Mouse (Mus musculus) kidney, postnatal 0 days (tissue): ENCODE data around the gene Gstm4. TPM values are rescaled to one million over a fixed set of nuclear protein-coding genes. Genes with fewer than 3 reads are reported as not detected.

Experiments used
- ATAC-seq: fragments of 200-750 bp; cut with Nextera tagmentation; replicated peaks from 2 replicates; pipeline ENCODE4 v1.8.0; 2017; ENCODE audit warnings: low read depth, moderate number of reproducible peaks, moderate TSS enrichment, moderate library complexity; ENCODE audit not compliant: low FRiP score
- DNase-seq: peaks from one replicate; pipeline ENCODE4 v3.0.0-alpha.2; 2016; ENCODE audit warnings: low spot score
- H3K27ac ChIP-seq: fragments of 300-500 bp; sonication (generic); 2 replicates; pipeline ENCODE4 v1.5.1; 2014; ENCODE audit warnings: mild to moderate bottlenecking
- H3K27me3 ChIP-seq: fragments of 300-500 bp; sonication (generic); 2 replicates; pipeline ENCODE4 v1.6.1; 2014; ENCODE audit warnings: low read length, mixed read lengths; ENCODE audit not compliant: insufficient read depth
- H3K36me3 ChIP-seq: fragments of 300-500 bp; sonication (generic); 2 replicates; pipeline ENCODE4 v1.6.1; 2014; ENCODE audit warnings: low read length, mixed read lengths; ENCODE audit not compliant: insufficient read depth
- H3K4me1 ChIP-seq: fragments of 300-500 bp; sonication (generic); replicated peaks from 2 replicates; pipeline ENCODE4 v1.6.1; 2014; ENCODE audit warnings: antibody characterized with exemption, low read length, mixed read lengths; ENCODE audit not compliant: insufficient read depth
- H3K4me2 ChIP-seq: fragments of 300-500 bp; sonication (generic); 2 replicates; pipeline ENCODE4 v1.6.1; 2014; ENCODE audit warnings: mild to moderate bottlenecking, low read length, moderate library complexity, mixed read lengths
- H3K4me3 ChIP-seq: fragments of 300-500 bp; sonication (generic); replicated peaks from 2 replicates; pipeline ENCODE4 v1.5.1; 2014; ENCODE audit warnings: low read depth, low read length
- H3K9ac ChIP-seq: fragments of 300-500 bp; sonication (generic); 2 replicates; pipeline ENCODE4 v1.6.1; 2014; ENCODE audit warnings: low read depth, low read length
- H3K9me3 ChIP-seq: fragments of 300-500 bp; sonication (generic); replicated peaks from 2 replicates; pipeline ENCODE4 v1.6.1; 2016; ENCODE audit warnings: low read length, inconsistent platforms, mixed read lengths
- CTCF ChIP-seq: IDR thresholded peaks from 2 replicates; pipeline ENCODE4 v1.5.1; 2016; ENCODE audit warnings: antibody characterized with exemption, low read depth, mild to moderate bottlenecking, moderate library complexity
- WGBS: fragments of 180-500 bp; shearing (Covaris S2); extraction: QIAGEN DNeasy Blood & Tissue Kit; methylation state at CpG from one replicate; pipeline ENCODE4 v1.1.7; 2014; 5-methylcytosine and 5-hydroxymethylcytosine counted together
- polyA plus RNA-seq: library from polyadenylated mRNA; unstranded; fragments of >200 nt; fragmentation: Nextera tagmentation; extraction: Ambion mirVana; gene quantifications from 2 replicates; pipeline ENCODE4 v1.2.1, GENCODE M21; 2015

The Gstm4 gene
- polyA plus RNA-seq, 1 experiment from 2014 or later: 21.8 TPM

- H3K27ac ChIP-seq: no peak overlapping the region
- no peaks in the 10 kb centered on the region for H3K36me3 ChIP-seq
- no peak overlapping the region for H3K9ac ChIP-seq
- peaks cover 9% of the 10 kb centered on the region; the same call in 1 of the 2 replicates for H3K4me1 ChIP-seq
- peak; percentile 39 for DNase-seq
- H3K27me3 ChIP-seq: no peaks in the 10 kb centered on the region
- no peak overlapping the region for H3K4me3 ChIP-seq
- 33% methylated on average over 2 of the region's 2 CpGs for WGBS
- no peak overlapping the region for H3K4me2 ChIP-seq
- ATAC-seq: no peak
- H3K9me3 ChIP-seq: no peaks in the 10 kb centered on the region
- no peak for TF ChIP-seq CTCF
These were observed 45.2 kb upstream of the Gstm4 start for GRCm38 (mm10) chr3:108089916-108090315.

DNA sequence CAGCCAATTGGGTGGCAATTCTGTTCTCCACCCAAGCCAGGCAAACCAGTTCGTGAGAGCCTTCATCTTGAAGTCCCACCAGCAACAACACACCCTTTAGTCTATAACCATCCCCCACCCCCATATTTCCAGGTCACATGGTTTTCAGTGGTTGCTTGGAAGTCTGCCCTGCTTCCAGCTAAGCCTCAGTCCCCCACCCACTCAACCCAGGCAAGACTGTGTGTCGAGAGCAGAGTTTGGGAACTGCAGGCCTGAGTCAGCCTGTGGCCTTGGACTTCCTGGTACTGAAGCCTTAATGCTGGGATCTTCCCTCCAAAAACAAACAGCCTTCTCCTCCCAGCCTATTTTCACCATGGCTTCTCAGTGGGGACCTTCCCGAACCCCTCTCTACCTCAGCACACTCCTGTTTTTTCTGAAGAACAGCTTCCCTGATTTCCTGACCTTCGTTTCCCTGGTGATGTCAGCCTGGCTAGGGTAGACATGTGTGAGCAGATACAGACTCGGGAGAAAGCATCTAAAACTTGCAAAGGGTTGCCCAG is 44.2 kb upstream of the Gstm4 start:
- Histone ChIP-seq H3K9ac (no peak overlapping the region), H3K27ac (no peak overlapping the region), H3K4me1 (peaks cover 19% of the 10 kb centered on the region), H3K4me2 (no peak overlapping the region), H3K9me3 (no peaks in the 10 kb centered on the region), H3K4me3 (no peak overlapping the region), H3K36me3 (no peaks in the 10 kb centered on the region), H3K27me3 (no peaks in the 10 kb centered on the region)
- WGBS: 39% methylated on average over 5 of the region's 5 CpGs
- no peak for ATAC-seq
- DNase-seq: peak; percentile 53
- no peak for TF ChIP-seq CTCF

- Histone ChIP-seq H3K4me3 (no peak overlapping the region), H3K27ac (peak overlapping the region; percentile 96; the same call in 1 of the 2 replicates)
- 72% methylated on average over 3 of the region's 3 CpGs for WGBS
These were observed 42.6 kb upstream of the Gstm4 start for GRCm38 (mm10) chr3:108087329-108087728.

DNA sequence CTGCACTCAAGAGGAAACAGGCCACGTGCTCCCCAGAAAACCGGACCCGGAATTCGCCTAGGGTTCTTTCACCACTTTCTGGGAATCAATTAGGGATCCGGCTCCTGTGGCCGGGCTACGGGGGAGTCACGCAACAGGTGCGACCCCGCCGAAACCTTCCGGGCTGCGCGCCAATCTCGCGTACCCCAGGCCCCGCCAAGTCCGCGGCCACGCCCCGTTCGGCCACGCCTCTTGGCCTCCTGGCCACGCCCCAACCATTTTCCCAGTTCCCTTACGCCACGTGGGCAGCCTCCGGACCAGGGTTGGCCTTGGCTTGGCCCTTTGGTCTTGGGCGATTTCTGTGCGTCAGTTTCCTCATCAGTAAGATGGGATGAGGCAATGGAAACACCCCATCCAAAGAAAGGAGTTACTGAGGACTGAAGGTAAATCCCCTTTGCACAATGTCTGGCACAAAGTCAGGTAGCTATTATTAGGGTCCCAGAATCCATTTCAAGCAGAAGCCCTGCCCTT is 41.8 kb upstream of the Gstm4 start, which contains the start of gene Ampd2:
Gene Ampd2, minus strand, starts transcription at position 182 of the 510 bp plus-strand sequence.
- no peaks in the 10 kb centered on the region for H3K9me3 ChIP-seq
- H3K4me1 ChIP-seq: peaks cover 29% of the 10 kb centered on the region
- no peaks in the 10 kb centered on the region for H3K36me3 ChIP-seq
- H3K27ac ChIP-seq: peak within 1 kb of the TSS; percentile 96
- peak within 1 kb of the TSS; percentile 99 for H3K4me2 ChIP-seq
- 1% methylated on average over 29 of the region's 29 CpGs for WGBS
- H3K27me3 ChIP-seq: no peaks in the 10 kb centered on the region
- H3K9ac ChIP-seq: peak within 1 kb of the TSS; percentile 71
- ATAC-seq (peak; percentile 57), DNase-seq (peak; percentile 83)
- TF ChIP-seq CTCF: no peak
- H3K4me3 ChIP-seq: peak within 1 kb of the TSS; percentile 68

More at GRCm38 (mm10) chr3:108087329-108087728, 42.6 kb upstream of the Gstm4 start:
- H3K9ac ChIP-seq: no peak overlapping the region
- H3K27me3 ChIP-seq: no peaks in the 10 kb centered on the region
- no peaks in the 10 kb centered on the region for H3K36me3 ChIP-seq
- TF ChIP-seq CTCF: no peak
- H3K4me2 ChIP-seq: no peak overlapping the region
- H3K4me1 ChIP-seq: peaks cover 24% of the 10 kb centered on the region
- no peak for ATAC-seq
- DNase-seq: no peak
- H3K9me3 ChIP-seq: no peaks in the 10 kb centered on the region

DNA sequence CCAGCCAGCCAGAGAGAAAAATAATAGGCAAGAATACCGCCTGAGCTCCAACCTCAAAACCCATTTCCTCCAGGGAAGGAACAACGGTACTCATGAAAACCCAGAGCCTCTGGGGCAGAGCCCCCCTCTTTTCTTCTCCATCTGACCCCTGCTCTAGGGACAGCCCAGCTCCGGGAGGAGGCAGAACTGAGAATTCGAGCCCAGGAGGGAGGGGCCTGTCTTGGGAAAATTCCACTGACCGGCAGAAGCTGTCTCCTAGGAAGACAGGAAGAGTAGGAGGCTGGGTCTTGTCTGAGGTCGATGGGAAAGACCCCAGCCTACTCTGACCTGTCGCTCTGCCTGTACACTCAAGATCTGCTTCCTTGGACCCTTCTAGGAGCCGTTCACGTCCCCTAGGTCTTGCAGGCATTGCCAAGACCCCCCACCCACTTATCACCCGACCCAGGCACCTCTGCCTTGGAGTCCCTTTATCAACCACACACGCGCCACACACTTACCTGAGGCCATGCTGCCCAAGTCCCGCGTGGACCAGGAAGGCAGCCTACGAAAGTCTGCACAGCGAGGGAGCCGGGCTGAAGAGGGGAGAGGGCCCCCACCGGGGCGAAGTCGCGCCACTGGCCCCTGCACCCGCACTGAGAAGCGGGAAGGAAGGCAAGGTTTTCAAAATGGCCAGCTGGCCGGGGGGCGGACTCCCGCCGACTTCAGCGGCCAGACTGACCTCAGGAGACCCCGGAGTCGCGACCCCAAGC is 41.2 kb upstream of the Gstm4 start:
- DNase-seq (peak; percentile 95), ATAC-seq (peak; percentile 77)
- peak overlapping the region; percentile 96 for H3K27ac ChIP-seq
- peak overlapping the region; percentile 68 for H3K4me3 ChIP-seq
- no peaks in the 10 kb centered on the region for H3K27me3 ChIP-seq
- H3K9me3 ChIP-seq: no peaks in the 10 kb centered on the region
- no peaks in the 10 kb centered on the region for H3K36me3 ChIP-seq
- peak; percentile 13; the same call in 1 of the 2 replicates for TF ChIP-seq CTCF
- WGBS: under 1% methylated on average over 31 of the region's 31 CpGs
- H3K4me2 ChIP-seq: peak overlapping the region; percentile 99
- peak overlapping the region; percentile 71 for H3K9ac ChIP-seq
- H3K4me1 ChIP-seq: peaks cover 29% of the 10 kb centered on the region

GRCm38 (mm10) chr3:108085281-108085720 is 40.6 kb upstream of the Gstm4 start:
- ATAC-seq (peak; percentile 75), DNase-seq (peak; percentile 96)
- no peak for TF ChIP-seq CTCF
- Histone ChIP-seq H3K9ac (peak overlapping the region; percentile 71), H3K36me3 (no peaks in the 10 kb centered on the region), H3K9me3 (no peaks in the 10 kb centered on the region), H3K27me3 (no peaks in the 10 kb centered on the region), H3K4me3 (peak overlapping the region; percentile 68), H3K4me2 (peak overlapping the region; percentile 99), H3K27ac (peak overlapping the region; percentile 96), H3K4me1 (peaks cover 29% of the 10 kb centered on the region)
- under 1% methylated on average over 14 of the region's 14 CpGs for WGBS
